Mouse (Mus musculus) cerebellum, adult 8-10 months (tissue): ENCODE results near the gene Gbp9.
"Not testable (repeated sequence)": the region's sequence is repeated elsewhere in the genome, so short reads cannot be mapped to it uniquely, and the experiment has no call there.

ENCODE experiments used
- DNase-seq: peaks from one replicate; pipeline ENCODE4 v3.0.0; 2022

Gbp9 gene

GRCm38 (mm10) chr5:105139409-105140088 is at the start of gene Gbp9, which contains the start of the genes Gbp8 and Gbp4:
Gbp9 (minus strand) TSS chr5:105139539.
Gbp8 (minus strand) TSS chr5:105139540.
Gbp4 (minus strand) TSS chr5:105139586.
- DNase-seq = not testable (repeated sequence)

GRCm38 (mm10) chr5:105181446-105181845 is 42.1 kb upstream of the Gbp9 start:
- DNase-seq = no peak

GRCm38 (mm10) chr5:105156582-105156981 is 17.2 kb upstream of the Gbp9 start:
- DNase-seq = no peak

- no peak for DNase-seq
These were observed 14.7 kb upstream of the Gbp9 start for GRCm38 (mm10) chr5:105154049-105154448.

- DNase-seq = not testable (repeated sequence)
These were observed 8.7 kb upstream of the Gbp9 start for GRCm38 (mm10) chr5:105148062-105148461.

- no peak for DNase-seq
These were observed 7.1 kb upstream of the Gbp9 start for GRCm38 (mm10) chr5:105146447-105146846.

- DNase-seq = not testable (repeated sequence)
These were observed 6.4 kb upstream of the Gbp9 start for GRCm38 (mm10) chr5:105145731-105146130.

GRCm38 (mm10) chr5:105140089-105140810 is 911 bp upstream of the Gbp9 start:
- DNase-seq = not testable (repeated sequence)

- no peak for DNase-seq
These were observed 433 bp downstream of the Gbp9 start for GRCm38 (mm10) chr5:105138906-105139305.

GRCm38 (mm10) chr5:105136706-105137304 is 2.5 kb downstream of the Gbp9 start:
- DNase-seq = not testable (repeated sequence)

GRCm38 (mm10) chr5:105121731-105122130 is 17.6 kb downstream of the Gbp9 start:
- DNase-seq = not testable (repeated sequence)

GRCm38 (mm10) chr5:105115740-105116139 is 23.6 kb downstream of the Gbp9 start:
- DNase-seq = no peak

- no peak for DNase-seq
These were observed 24.6 kb downstream of the Gbp9 start for GRCm38 (mm10) chr5:105114696-105115095.

GRCm38 (mm10) chr5:105113656-105114055 is 25.7 kb downstream of the Gbp9 start:
- DNase-seq = no peak

- DNase-seq = not testable (repeated sequence)
These were observed 29.0 kb downstream of the Gbp9 start for GRCm38 (mm10) chr5:105110271-105110852.

GRCm38 (mm10) chr5:105109775-105110174 is 29.6 kb downstream of the Gbp9 start:
- DNase-seq = not testable (repeated sequence)

GRCm38 (mm10) chr5:105105689-105106088 is 33.6 kb downstream of the Gbp9 start:
- not testable (repeated sequence) for DNase-seq

GRCm38 (mm10) chr5:105081900-105082299 is 57.4 kb downstream of the Gbp9 start:
- no peak for DNase-seq

- DNase-seq = not testable (repeated sequence)
These were observed 71.0 kb downstream of the Gbp9 start for GRCm38 (mm10) chr5:105068356-105068755.

- DNase-seq = not testable (repeated sequence)
These were observed 74.9 kb downstream of the Gbp9 start for GRCm38 (mm10) chr5:105064443-105064842.

GRCm38 (mm10) chr5:105063321-105063720 is 76.0 kb downstream of the Gbp9 start:
- DNase-seq = no peak

- not testable (repeated sequence) for DNase-seq
These were observed 76.9 kb downstream of the Gbp9 start for GRCm38 (mm10) chr5:105062403-105062802.

- no peak for DNase-seq
These were observed 79.1 kb downstream of the Gbp9 start for GRCm38 (mm10) chr5:105060224-105060623.
